Mouse (Mus musculus): Measurements from ENCODE around the gene Glis1.

Gene Glis1

GRCm38 (mm10) chr4:107624951-107625350, 190.6 kb downstream of the Glis1 start:
- DNase-seq (ENCODE audit: low spot score): peak; percentile 54

GRCm38 (mm10) chr4:107628226-107628625, 193.8 kb downstream of the Glis1 start:
- no peak for DNase-seq (ENCODE audit: low spot score)

- DNase-seq (ENCODE audit: low spot score): no peak
Observed at GRCm38 (mm10) chr4:107628921-107629411, 194.6 kb downstream of the Glis1 start.

- DNase-seq (ENCODE audit: low spot score): no peak
Observed at GRCm38 (mm10) chr4:107634631-107635030, 200.2 kb downstream of the Glis1 start.

- no peak for DNase-seq (ENCODE audit: low spot score)
Observed at GRCm38 (mm10) chr4:107636099-107636498, 201.7 kb downstream of the Glis1 start.

GRCm38 (mm10) chr4:107637670-107638069, 203.3 kb downstream of the Glis1 start:
- DNase-seq (ENCODE audit: low spot score): peak; percentile 65

GRCm38 (mm10) chr4:107638303-107638702, 203.9 kb downstream of the Glis1 start:
- no peak for DNase-seq (ENCODE audit: low spot score)

GRCm38 (mm10) chr4:107641624-107642023, 207.2 kb downstream of the Glis1 start:
- no peak for DNase-seq (ENCODE audit: low spot score)

GRCm38 (mm10) chr4:107648959-107649485, 214.6 kb downstream of the Glis1 start:
- DNase-seq (ENCODE audit: low spot score): no peak

GRCm38 (mm10) chr4:107651021-107651496, 216.7 kb downstream of the Glis1 start:
- peak; percentile 46 for DNase-seq (ENCODE audit: low spot score)

GRCm38 (mm10) chr4:107652598-107653279, 218.3 kb downstream of the Glis1 start:
- DNase-seq (ENCODE audit: low spot score): peak; percentile 95

- no peak for DNase-seq (ENCODE audit: low spot score)
Observed at GRCm38 (mm10) chr4:107653280-107653643, 218.9 kb downstream of the Glis1 start.

GRCm38 (mm10) chr4:107660649-107661048, 226.3 kb downstream of the Glis1 start:
- peak; percentile 46 for DNase-seq (ENCODE audit: low spot score)

- DNase-seq (ENCODE audit: low spot score): no peak
Observed at GRCm38 (mm10) chr4:107668514-107668913, 234.1 kb downstream of the Glis1 start.

- DNase-seq (ENCODE audit: low spot score): no peak
Observed at GRCm38 (mm10) chr4:107670731-107671130, 236.3 kb downstream of the Glis1 start.

GRCm38 (mm10) chr4:107673638-107674321, 239.4 kb downstream of the Glis1 start:
- DNase-seq (ENCODE audit: low spot score): peak; percentile 96

- DNase-seq (ENCODE audit: low spot score): no peak
Observed at GRCm38 (mm10) chr4:107674322-107674644, 239.9 kb downstream of the Glis1 start.

- DNase-seq (ENCODE audit: low spot score): no peak
Observed at GRCm38 (mm10) chr4:107675645-107676044, 241.3 kb downstream of the Glis1 start.

GRCm38 (mm10) chr4:107680311-107681098, 246.1 kb downstream of the Glis1 start:
- no peak for DNase-seq (ENCODE audit: low spot score)

GRCm38 (mm10) chr4:107681099-107681849, 246.9 kb downstream of the Glis1 start:
- DNase-seq (ENCODE audit: low spot score): peak; percentile 28

- no peak for DNase-seq (ENCODE audit: low spot score)
Observed at GRCm38 (mm10) chr4:107683006-107683756, 248.8 kb downstream of the Glis1 start.
